Mouse (Mus musculus): ENCODE results near the gene Ly86.

The Ly86 gene

GRCm38 (mm10) chr13:37431707-37432106, 86.7 kb downstream of the Ly86 start:
- no peak for DNase-seq (ENCODE audit: low spot score)

- DNase-seq (ENCODE audit: low spot score) = no peak
These were observed 87.6 kb downstream of the Ly86 start for GRCm38 (mm10) chr13:37432653-37433052.

GRCm38 (mm10) chr13:37433142-37433541, 88.1 kb downstream of the Ly86 start:
- no peak for DNase-seq (ENCODE audit: low spot score)

GRCm38 (mm10) chr13:37433730-37434129, 88.7 kb downstream of the Ly86 start:
- no peak for DNase-seq (ENCODE audit: low spot score)

GRCm38 (mm10) chr13:37434137-37434772, 89.2 kb downstream of the Ly86 start:
- DNase-seq (ENCODE audit: low spot score) = peak; percentile 84

GRCm38 (mm10) chr13:37434841-37435240, 89.8 kb downstream of the Ly86 start:
- DNase-seq (ENCODE audit: low spot score) = no peak

GRCm38 (mm10) chr13:37436267-37437013, 91.4 kb downstream of the Ly86 start:
- DNase-seq (ENCODE audit: low spot score) = no peak

- no peak for DNase-seq (ENCODE audit: low spot score)
These were observed 93.8 kb downstream of the Ly86 start for GRCm38 (mm10) chr13:37438788-37439187.

- no peak for DNase-seq (ENCODE audit: low spot score)
These were observed 94.5 kb downstream of the Ly86 start for GRCm38 (mm10) chr13:37439477-37439876.

- DNase-seq (ENCODE audit: low spot score) = no peak
These were observed 94.9 kb downstream of the Ly86 start for GRCm38 (mm10) chr13:37439941-37440340.

GRCm38 (mm10) chr13:37440593-37441307, 95.7 kb downstream of the Ly86 start:
- no peak for DNase-seq (ENCODE audit: low spot score)

- DNase-seq (ENCODE audit: low spot score) = no peak
These were observed 97.0 kb downstream of the Ly86 start for GRCm38 (mm10) chr13:37442058-37442457.

- no peak for DNase-seq (ENCODE audit: low spot score)
These were observed 97.5 kb downstream of the Ly86 start for GRCm38 (mm10) chr13:37442531-37442930.

GRCm38 (mm10) chr13:37446699-37447258, 101.8 kb downstream of the Ly86 start:
- no peak for DNase-seq (ENCODE audit: low spot score)

GRCm38 (mm10) chr13:37451021-37451420, 106.0 kb downstream of the Ly86 start:
- DNase-seq (ENCODE audit: low spot score) = no peak

- no peak for DNase-seq (ENCODE audit: low spot score)
These were observed 106.5 kb downstream of the Ly86 start for GRCm38 (mm10) chr13:37451471-37451870.

- no peak for DNase-seq (ENCODE audit: low spot score)
These were observed 107.3 kb downstream of the Ly86 start for GRCm38 (mm10) chr13:37452022-37452941.

GRCm38 (mm10) chr13:37453203-37453602, 108.2 kb downstream of the Ly86 start:
- no peak for DNase-seq (ENCODE audit: low spot score)

- DNase-seq (ENCODE audit: low spot score) = no peak
These were observed 109.3 kb downstream of the Ly86 start for GRCm38 (mm10) chr13:37454356-37454755.

GRCm38 (mm10) chr13:37455561-37455960, 110.6 kb downstream of the Ly86 start:
- no peak for DNase-seq (ENCODE audit: low spot score)

GRCm38 (mm10) chr13:37457007-37457827, 112.2 kb downstream of the Ly86 start:
- DNase-seq (ENCODE audit: low spot score) = no peak
